Mouse (Mus musculus): Measurements from ENCODE around the gene Dnah8. TPM values are rescaled to one million over a fixed set of nuclear protein-coding genes. Genes with fewer than 3 reads are reported as not detected.

Gene Dnah8
- total RNA-seq, 2 experiments from 2014 or later: 23.5 to 90.6 TPM

DNA sequence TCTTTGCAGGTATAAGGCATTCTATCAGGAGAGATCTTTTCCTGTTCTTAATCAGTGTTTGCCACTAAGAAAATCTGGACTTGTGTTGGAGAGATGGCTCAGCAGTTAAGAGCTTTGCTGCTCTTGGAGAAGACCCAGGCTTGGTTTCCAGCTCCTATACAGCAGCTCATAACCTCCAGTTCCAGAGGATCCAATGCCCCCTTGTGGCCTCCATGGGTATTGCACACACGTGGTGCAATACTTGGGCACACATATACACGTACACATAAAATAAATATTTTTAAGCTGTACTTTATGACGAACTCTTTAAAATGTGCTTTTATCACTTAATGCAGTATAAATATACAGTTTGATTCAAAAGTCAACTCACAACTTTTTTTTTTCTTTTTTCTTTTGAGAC is 24.6 kb downstream of the Dnah8 start:
- ATAC-seq (replicated peaks; ENCODE audit: low FRiP score, low TSS enrichment, poor library complexity, severe bottlenecking): no peak

DNA sequence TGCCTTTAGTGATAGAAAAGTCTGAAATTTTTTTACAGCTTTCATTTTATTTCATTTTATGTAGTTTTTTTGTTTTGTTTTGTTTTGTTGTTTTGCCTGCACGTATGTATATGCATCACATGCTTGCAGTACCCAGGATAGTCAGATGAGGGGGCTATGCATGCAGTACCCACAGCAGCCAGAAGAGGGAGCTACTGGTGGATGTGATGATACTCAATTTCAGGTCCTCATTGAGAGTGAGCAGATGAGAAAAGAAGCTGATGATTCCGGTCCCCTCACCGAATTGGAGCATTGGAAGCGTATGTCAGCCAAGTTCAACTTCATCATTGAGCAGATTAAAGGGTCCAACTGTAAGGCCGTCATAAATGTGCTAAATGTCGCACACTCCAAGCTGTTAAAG is 28.9 kb downstream of the Dnah8 start:
- ATAC-seq (replicated peaks; ENCODE audit: low FRiP score, low TSS enrichment, poor library complexity, severe bottlenecking): no peak

DNA sequence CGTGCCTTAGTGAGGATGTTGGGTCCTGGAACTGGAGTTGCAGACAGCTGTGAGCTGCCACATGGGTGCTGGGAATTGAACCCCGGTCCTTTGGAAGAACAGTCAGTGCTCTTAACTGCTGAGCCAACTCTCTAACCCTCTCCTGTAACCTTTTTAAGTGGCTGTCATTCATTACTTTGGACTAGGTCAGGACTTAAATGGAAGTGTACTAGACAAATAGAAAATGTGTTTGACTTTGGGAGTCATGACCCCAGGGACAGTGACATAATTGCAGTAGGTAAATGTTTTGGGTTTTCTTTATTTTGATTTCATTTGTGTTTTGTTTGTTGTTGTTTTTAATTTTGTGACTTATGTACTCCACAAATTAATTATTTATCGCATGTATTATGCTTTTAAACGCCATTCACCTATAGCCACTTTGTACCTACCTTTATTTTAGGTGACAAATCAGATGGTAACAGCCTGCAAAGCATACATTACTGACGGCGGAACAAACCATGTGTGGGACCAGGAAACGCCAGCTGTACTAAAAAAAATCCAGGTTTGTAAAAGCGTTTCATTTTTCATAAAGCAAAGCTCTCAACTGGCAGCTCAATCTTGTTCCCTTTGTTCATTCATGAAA is 33.5 kb downstream of the Dnah8 start:
- no peak for ATAC-seq (replicated peaks; ENCODE audit: low FRiP score, low TSS enrichment, poor library complexity, severe bottlenecking)

DNA sequence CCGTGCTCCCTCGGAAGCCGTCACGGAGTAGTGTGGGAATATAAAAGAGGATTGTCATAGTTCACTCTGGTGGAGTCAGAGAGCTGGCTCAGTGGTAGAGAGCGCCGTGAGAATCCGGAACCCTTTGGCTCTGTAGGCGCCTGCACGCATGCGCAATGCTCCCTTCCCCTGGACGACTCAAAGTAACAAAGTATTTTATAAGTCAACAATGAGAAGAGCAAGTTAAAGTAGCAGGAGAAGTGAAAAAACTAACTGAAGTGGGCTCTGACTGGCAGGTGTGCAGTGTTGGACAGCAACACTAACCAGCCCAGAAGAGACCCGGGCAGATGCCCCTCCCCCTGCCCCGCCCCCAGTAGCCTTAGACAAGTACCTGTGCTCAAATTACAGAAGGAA is 34.0 kb downstream of the Dnah8 start:
- ATAC-seq (replicated peaks; ENCODE audit: low FRiP score, low TSS enrichment, poor library complexity, severe bottlenecking): no peak

DNA sequence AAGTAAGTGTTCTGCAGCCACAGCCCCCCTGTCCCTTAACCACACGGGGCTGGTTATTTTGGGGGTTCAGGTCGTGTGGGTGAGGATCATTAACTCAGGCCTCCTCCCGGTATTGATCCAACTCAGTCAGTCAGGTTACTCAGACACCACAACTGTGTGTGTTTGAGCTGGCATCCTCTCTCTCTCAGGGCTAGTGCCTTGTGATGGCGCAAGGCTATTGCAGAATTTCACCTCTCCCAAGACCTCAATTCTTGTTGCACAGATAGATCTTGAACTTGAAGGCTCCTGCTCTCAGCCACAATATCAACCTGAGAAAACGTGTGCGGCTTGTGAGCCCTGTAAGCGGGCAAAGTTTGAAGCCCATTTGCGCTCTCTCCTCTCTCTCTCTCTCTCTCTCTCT is 38.0 kb downstream of the Dnah8 start:
- no peak for ATAC-seq (replicated peaks; ENCODE audit: low FRiP score, low TSS enrichment, poor library complexity, severe bottlenecking)

DNA sequence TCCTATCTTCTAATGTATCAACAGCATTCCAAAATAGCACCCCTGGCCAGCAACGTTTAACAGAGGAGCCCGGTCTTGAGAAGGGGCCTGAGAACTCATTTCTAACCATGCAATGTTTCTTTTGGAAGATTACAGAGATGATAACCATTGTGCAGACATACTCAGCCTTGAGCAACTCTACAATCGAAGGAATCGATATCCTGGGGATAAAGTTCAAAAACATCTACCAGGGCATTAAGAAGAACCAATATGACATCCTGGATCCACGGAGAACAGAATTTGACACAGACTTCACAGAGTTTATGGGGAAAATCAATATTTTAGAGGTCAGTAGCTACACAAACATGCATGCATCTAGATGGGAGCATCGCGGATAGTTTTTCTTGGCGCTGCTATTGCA is 39.0 kb downstream of the Dnah8 start:
- ATAC-seq (replicated peaks; ENCODE audit: low FRiP score, low TSS enrichment, poor library complexity, severe bottlenecking): no peak

DNA sequence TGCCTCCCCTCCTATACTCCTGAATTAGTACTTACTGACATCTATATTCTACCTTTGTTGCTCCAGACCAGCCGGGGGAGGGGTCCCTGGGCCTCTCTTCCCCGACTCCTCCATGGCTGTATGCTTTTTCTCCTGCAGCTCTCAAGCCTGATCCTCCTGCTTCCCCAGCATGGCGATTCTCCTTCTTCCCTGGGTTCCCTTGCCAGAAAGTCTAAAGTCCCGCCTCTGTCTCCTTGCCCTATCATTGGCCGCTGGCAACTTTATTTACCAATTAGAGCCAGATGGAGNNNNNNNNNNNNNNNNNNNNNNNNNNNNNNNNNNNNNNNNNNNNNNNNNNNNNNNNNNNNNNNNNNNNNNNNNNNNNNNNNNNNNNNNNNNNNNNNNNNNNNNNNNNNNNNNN is 40.7 kb downstream of the Dnah8 start:
- ATAC-seq (replicated peaks; ENCODE audit: low FRiP score, low TSS enrichment, poor library complexity, severe bottlenecking): no peak

DNA sequence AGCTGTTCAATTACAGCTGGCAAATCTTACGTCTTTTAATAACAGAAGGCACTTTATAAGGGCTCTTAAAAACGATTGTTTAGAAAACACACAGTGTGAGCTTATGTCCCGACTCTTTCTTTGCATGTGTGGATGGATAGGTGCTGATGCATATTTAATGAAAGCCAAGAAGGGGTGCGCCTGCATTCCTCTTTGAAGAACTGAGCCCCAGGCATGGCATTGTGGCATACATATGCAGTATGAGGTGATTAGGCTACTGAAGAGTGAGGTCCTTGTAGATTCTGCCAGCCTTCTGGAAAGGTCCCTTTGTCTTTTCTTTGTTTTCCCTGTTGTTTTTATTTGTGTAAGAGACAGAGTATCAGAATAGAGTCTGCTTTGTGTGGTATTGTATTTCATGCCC is 48.4 kb downstream of the Dnah8 start:
- no peak for ATAC-seq (replicated peaks; ENCODE audit: low FRiP score, low TSS enrichment, poor library complexity, severe bottlenecking)

DNA sequence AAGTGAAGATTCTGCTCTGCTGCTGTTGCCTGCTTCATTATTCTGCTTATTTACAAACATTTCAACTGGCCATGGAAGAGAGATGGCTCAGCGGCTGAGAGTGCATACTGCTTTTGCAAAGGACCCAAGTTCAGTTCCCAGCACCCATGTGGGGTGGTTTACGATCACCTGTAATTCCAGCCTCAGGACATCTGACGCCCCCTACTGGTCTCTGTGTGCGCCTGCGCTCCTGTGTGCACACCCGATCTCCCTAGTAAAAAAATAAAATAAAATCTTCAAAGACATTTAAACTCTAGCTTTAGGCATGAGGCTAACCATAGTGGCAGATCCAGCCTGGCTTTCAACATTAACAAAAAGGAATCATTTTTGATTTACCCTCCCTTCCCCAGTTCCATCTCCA is 48.9 kb downstream of the Dnah8 start:
- no peak for ATAC-seq (replicated peaks; ENCODE audit: low FRiP score, low TSS enrichment, poor library complexity, severe bottlenecking)

DNA sequence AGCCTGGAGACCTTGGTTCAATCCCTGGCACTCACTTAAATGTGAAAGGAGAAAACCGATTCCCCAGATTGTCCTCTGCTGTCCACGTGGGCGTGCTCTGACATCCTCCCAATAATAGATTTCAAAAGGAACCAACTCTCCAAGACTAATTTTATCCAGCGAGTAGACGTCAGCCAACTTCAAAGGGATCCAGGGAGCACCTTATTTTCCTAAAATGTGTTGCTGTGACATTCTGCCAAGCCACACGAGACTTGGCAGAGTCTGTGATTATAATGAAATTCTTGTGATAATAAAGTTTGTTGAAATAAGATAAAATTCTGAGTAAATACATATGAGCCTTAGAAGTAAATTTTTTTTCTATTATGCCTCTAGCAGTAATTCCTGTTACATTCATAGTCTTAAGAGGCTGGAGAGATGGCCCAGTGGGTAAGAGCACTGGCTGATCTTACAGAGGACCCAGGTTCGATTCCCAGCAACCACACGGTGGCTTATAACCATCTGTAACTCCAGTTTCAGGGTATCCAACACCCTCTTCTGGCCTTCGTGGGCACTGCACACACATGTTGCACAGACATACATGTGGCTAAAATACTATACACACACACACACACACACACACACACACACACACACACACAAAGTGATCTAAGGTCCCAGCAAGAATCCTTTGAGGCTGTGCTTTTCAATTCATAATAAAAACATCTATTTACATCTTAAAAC is 51.0 kb downstream of the Dnah8 start:
- no peak for ATAC-seq (replicated peaks; ENCODE audit: low FRiP score, low TSS enrichment, poor library complexity, severe bottlenecking)

DNA sequence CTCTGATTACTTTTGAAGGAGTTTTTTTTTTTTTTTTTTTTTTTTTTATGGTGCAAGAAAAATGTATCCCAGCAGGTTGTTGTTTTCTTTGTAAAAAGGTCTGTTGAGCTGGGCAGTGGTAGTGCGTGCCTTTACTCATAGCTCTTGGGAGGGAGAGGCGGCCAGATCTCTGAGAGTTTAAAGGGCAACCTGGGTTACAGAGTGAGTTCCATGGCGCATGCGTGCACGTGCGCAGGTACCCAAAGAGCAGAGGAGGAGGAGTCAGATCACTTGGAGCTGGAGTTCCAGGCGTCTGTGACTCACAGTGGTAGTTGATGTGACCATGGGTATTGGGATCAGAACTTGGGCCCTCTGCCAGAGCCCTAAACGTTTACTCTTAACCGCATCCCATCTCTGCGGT is 54.4 kb downstream of the Dnah8 start:
- ATAC-seq (replicated peaks; ENCODE audit: low FRiP score, low TSS enrichment, poor library complexity, severe bottlenecking): no peak

DNA sequence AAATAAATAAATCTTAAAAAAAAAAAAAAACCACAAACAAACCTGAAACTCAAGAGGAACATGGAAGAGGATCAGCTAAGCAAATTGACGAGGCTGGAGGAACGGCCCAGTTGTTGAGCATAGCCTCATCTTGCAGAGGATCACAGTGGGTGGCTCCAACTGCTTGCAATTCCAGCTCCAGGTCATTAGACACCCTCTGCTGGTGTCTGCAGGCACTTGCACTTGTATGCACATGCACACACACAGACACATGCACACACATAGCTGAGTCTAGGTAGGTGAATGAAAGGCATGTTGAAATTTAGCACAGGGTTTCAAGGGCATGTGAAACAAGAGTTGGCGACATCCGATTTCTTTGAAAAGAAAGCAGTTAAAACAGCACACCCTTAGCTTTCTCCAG is 55.5 kb downstream of the Dnah8 start:
- ATAC-seq (replicated peaks; ENCODE audit: low FRiP score, low TSS enrichment, poor library complexity, severe bottlenecking): no peak

DNA sequence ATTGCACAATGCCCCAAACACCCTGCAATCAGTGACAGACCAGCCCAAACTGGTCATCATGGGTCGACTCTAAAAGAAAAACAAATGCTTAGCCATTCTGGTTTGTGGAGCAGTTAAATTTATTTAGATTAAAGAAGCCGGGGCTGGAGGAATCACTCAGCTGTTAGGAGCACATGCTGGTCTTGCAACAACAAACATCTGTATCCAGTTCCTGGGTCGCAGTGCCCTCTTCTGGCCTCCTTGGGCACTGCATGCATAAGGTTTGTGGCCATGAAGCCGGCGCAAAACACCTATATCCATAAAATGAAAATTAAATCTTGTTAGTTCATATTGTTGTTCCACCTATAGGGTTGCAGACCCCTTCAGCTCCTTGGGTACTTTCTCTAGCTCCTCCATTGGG is 57.5 kb downstream of the Dnah8 start:
- ATAC-seq (replicated peaks; ENCODE audit: low FRiP score, low TSS enrichment, poor library complexity, severe bottlenecking): peak; percentile 63; the same call in 1 of the 2 replicates

DNA sequence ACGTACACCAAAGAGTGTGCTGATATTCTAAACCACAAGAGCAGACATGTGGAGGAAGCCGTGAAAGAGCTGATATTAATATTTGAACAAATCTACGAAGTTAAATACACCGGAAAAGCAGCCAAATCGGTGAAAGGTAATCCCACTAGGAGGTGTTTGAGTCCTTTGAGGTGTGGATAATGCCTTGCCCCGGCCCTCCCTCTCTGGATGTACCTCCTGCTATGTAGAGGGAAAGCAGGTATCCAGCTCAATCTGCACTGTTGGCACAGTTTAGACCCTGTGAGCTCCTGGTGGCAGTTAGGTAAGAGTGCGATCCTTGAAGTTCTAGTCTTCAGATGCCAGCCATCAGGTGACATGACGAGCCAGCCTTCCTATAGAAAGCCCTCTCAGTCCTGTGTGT is 66.0 kb downstream of the Dnah8 start:
- ATAC-seq (replicated peaks; ENCODE audit: low FRiP score, low TSS enrichment, poor library complexity, severe bottlenecking): no peak

DNA sequence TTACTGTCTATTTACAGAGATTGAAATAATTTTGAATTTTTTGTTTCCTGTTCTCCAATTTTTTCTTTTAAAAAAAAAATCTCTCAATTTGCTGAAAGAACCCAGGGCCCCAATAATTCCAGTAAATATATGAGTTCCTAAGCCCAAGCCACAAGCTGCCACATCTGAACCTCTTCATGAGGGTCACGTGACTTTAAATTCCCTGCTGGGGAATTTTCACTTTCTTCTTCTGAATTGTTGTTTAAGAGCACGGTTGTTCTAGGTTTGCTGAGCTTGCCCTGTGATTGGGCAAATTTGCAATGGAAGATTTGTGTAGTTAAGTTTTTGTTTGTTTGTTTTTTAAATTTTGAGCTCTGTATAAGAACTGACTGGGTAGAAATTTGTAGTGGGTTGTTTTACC is 67.3 kb downstream of the Dnah8 start:
- ATAC-seq (replicated peaks; ENCODE audit: low FRiP score, low TSS enrichment, poor library complexity, severe bottlenecking): no peak

DNA sequence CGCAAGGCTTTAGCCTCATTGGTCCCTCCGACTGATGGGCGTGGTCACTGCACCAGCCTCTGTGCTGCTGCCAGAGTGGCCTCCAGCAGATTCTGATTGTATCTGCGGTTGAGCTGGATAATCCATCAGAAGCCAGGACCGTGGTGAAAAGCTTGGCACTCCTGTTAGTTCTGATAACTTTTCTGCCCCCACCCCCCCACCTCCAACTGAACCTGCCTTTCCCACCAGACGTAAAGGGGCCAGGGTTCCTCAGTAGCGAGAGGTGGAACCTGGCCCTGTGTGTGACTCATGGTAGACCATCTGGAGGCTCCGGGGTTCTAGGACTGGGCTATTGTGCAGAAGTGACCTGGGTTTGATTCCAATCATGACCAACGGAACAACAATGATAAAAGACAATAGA is 70.1 kb downstream of the Dnah8 start:
- ATAC-seq (replicated peaks; ENCODE audit: low FRiP score, low TSS enrichment, poor library complexity, severe bottlenecking): no peak

DNA sequence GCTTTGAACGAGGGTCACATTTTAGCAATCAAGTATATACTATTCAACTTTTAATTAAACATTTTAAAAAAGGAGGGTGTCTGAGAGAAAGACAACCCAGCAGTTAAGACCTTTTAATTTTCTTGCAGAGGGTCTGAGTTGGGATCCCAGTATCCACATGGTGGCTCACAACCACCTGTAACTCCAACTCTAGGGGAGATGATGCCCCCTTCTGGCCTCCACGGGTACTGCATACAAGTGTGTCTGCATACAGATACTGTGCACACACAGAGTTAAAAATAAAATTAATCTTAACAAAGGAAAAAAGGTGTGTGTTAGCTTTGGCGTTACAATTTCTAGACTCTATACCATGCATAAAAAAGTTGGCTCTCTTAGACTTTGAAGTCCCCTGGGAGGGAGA is 90.6 kb downstream of the Dnah8 start:
- no peak for ATAC-seq (replicated peaks; ENCODE audit: low FRiP score, low TSS enrichment, poor library complexity, severe bottlenecking)

DNA sequence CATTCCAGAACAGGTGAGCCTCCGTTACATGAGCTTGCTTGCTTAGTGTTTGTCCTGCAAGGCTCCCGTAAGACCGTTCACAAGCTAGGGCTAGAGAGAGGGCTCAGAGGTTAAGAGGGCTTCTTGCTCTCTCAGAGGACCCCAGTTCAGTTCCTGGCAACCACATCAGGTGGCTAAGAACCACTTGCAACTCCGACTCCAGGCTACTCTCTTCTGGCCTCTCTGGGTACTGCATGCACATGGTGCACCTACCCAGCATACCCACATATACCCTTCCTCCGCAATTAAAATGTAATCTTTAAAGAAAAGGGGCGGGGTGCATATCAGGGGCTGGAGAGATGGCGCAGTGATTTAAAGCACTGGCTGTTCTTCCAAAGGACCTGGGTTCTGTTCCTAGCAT is 94.0 kb downstream of the Dnah8 start:
- no peak for ATAC-seq (replicated peaks; ENCODE audit: low FRiP score, low TSS enrichment, poor library complexity, severe bottlenecking)

DNA sequence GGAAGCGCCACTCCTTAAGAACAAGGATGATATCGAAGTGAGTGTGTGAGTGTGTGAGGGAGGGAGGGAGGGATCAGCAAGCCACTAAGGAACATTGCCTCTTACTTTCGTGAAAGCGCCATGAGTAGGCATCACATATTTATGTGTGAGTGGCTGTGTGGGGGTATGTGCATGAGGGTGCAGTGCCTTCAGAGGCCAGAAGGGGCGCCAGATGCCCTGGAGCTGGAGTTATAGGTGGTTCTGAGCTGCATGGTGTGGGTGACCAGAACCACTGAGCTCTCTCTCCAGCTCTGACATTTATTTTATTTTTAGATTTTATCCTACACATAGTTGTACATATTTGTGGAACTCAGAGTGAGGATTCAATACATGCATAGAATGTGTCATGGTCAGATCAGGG is 94.9 kb downstream of the Dnah8 start:
- no peak for ATAC-seq (replicated peaks; ENCODE audit: low FRiP score, low TSS enrichment, poor library complexity, severe bottlenecking)

DNA sequence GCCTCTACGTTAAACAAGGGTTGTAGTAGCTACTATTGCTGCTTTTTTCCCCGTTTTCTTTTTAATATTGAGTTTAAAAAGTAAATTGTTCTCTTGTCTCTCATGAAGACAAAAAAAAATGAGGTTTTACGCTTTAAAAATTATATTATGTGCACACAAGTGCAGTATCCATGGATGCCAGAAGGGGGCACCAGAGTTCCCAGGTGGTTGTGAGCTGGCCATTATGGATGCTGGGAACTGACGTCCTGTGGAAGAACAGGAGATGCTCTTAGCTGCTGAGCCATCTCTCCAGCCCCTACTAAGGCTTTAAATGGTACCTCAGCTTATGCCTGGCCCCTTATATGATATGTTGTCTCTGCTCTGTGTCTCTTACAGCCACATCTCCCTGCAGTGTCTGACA is 103.6 kb downstream of the Dnah8 start:
- ATAC-seq (replicated peaks; ENCODE audit: low FRiP score, low TSS enrichment, poor library complexity, severe bottlenecking): no peak

DNA sequence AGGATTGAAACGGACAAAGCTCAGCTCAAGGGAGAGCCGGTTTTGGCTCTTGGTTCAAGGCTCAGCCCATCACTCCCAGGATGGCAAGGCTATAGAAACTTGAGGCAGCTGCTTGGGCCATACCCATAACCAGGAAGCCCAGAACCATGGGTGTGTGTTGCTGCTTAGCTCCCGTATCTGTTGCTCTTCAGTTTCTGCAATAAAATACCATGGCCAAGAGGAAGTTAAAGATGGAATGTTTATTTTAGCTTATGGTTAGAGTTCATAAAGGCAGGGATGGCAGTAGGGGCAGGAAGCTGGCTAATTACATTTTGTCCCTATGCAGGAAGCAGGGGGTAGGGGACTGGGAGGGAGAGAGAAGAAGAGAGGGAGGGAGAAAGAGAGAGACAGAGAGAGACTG is 108.6 kb downstream of the Dnah8 start:
- no peak for ATAC-seq (replicated peaks; ENCODE audit: low FRiP score, low TSS enrichment, poor library complexity, severe bottlenecking)

DNA sequence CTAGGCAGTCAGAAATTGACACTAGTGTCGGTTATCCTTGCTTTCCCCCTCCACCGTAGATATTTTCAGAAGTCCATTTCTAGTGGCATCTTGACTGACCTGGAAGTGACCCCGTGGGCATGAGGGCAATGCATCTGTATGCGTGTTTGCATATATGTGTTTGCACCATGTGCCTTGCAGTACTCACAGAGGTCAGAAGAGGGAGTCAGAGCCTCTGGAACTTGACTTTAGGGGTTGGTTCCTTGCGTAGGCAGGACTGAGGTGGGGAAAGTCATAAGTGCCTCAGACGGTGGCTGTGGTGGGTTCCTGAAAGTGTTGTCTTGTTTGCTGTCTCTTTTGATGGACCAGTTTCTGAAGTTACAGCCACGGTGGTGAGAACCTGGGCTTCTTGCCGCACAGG is 110.6 kb downstream of the Dnah8 start:
- ATAC-seq (replicated peaks; ENCODE audit: low FRiP score, low TSS enrichment, poor library complexity, severe bottlenecking): no peak
